Mouse (Mus musculus) skeletal muscle tissue, adult 2 months (tissue): Measurements from ENCODE around the gene Qpct.
A peak's percentile ranks its signal among the peaks of the same experiment; 100 is the strongest.

Source experiments
- DNase-seq: peaks from one replicate; pipeline ENCODE4 v3.0.0-alpha.2; 2012; ENCODE audit warnings: low read depth, low spot score

Gene Qpct

GRCm38 (mm10) chr17:79051606-79052005 is at the start of gene Qpct:
Gene Qpct, plus strand, starts transcription at chr17:79051906.
- DNase-seq = no peak

GRCm38 (mm10) chr17:79013625-79014024 is 38.1 kb upstream of the Qpct start:
- DNase-seq = no peak

- no peak for DNase-seq
Measured at GRCm38 (mm10) chr17:79014911-79015685, 36.6 kb upstream of the Qpct start.

- no peak for DNase-seq
Measured at GRCm38 (mm10) chr17:79015831-79016230, 35.9 kb upstream of the Qpct start.

- DNase-seq = no peak
Measured at GRCm38 (mm10) chr17:79018422-79018821, 33.3 kb upstream of the Qpct start.

GRCm38 (mm10) chr17:79019726-79020207 is 31.9 kb upstream of the Qpct start:
- no peak for DNase-seq

GRCm38 (mm10) chr17:79020208-79020983 is 31.3 kb upstream of the Qpct start, which contains the start of gene Prkd3:
Gene Prkd3, minus strand, starts transcription at chr17:79020816.
- DNase-seq = no peak

- no peak for DNase-seq
Measured at GRCm38 (mm10) chr17:79020984-79021335, 30.7 kb upstream of the Qpct start.

- no peak for DNase-seq
Measured at GRCm38 (mm10) chr17:79022746-79023145, 29.0 kb upstream of the Qpct start.

- no peak for DNase-seq
Measured at GRCm38 (mm10) chr17:79024544-79024943, 27.2 kb upstream of the Qpct start.

GRCm38 (mm10) chr17:79029226-79029625 is 22.5 kb upstream of the Qpct start:
- DNase-seq = no peak

- DNase-seq = no peak
Measured at GRCm38 (mm10) chr17:79031569-79031968, 20.1 kb upstream of the Qpct start.

GRCm38 (mm10) chr17:79032782-79033181 is 18.9 kb upstream of the Qpct start:
- DNase-seq = no peak

- DNase-seq = no peak
Measured at GRCm38 (mm10) chr17:79039660-79040059, 12.0 kb upstream of the Qpct start.

- DNase-seq = no peak
Measured at GRCm38 (mm10) chr17:79043705-79044104, 8.0 kb upstream of the Qpct start.

- DNase-seq = no peak
Measured at GRCm38 (mm10) chr17:79052088-79052812, 544 bp downstream of the Qpct start.

GRCm38 (mm10) chr17:79058271-79058670 is 6.6 kb downstream of the Qpct start:
- DNase-seq = no peak

- no peak for DNase-seq
Measured at GRCm38 (mm10) chr17:79060221-79060620, 8.5 kb downstream of the Qpct start.

- DNase-seq = no peak
Measured at GRCm38 (mm10) chr17:79064250-79064649, 12.5 kb downstream of the Qpct start.

GRCm38 (mm10) chr17:79068581-79068980 is 16.9 kb downstream of the Qpct start:
- no peak for DNase-seq

- DNase-seq = peak; percentile 42
Measured at GRCm38 (mm10) chr17:79069019-79069418, 17.3 kb downstream of the Qpct start.
